Mouse (Mus musculus) heart, adult 2 months (tissue): Measurements from ENCODE around the gene Mybpc1. TPM values are rescaled to one million over a fixed set of nuclear protein-coding genes. Genes with fewer than 3 reads are reported as not detected.
"Not testable (repeated sequence)": the region's sequence is repeated elsewhere in the genome, so short reads cannot be mapped to it uniquely, and the experiment has no call there.

ENCODE experiments used
- DNase-seq, 2 experiments: peaks; one replicate each; pipeline ENCODE4 v3.0.0; 2021
- H3K27ac ChIP-seq: fragments of 200-600 bp; 2 replicates; pipeline ENCODE4 v1.8.1; 2022
- H3K27me3 ChIP-seq: fragments of 200-500 bp; 2 replicates; pipeline ENCODE4 v1.6.1; 2012; ENCODE audit warnings: mild to moderate bottlenecking, low read length, inconsistent platforms, mixed read lengths; ENCODE audit not compliant: control insufficient read depth, insufficient read depth
- H3K36me3 ChIP-seq: fragments of 200-500 bp; 2 replicates; pipeline ENCODE4 v1.6.1; 2012; ENCODE audit warnings: low read length, inconsistent platforms; ENCODE audit not compliant: control insufficient read depth, insufficient read depth
- H3K4me1 ChIP-seq: fragments of 200-500 bp; 2 replicates; pipeline ENCODE4 v1.6.1; 2011; ENCODE audit warnings: low read length; ENCODE audit not compliant: control insufficient read depth, insufficient read depth
- H3K4me3 ChIP-seq: fragments of 200-600 bp; 2 replicates; pipeline ENCODE4 v1.8.1; 2022
- H3K79me2 ChIP-seq: fragments of 200-500 bp; replicated peaks from 2 replicates; pipeline ENCODE4 v1.6.1; 2012; ENCODE audit warnings: mild to moderate bottlenecking, inconsistent platforms, low read length, moderate library complexity, mixed read lengths; ENCODE audit not compliant: control insufficient read depth, insufficient read depth
- H3K9ac ChIP-seq: fragments of 200-500 bp; 2 replicates; pipeline ENCODE4 v1.6.1; 2012; ENCODE audit warnings: low read depth, mild to moderate bottlenecking, control low read depth, inconsistent platforms, low read length, mixed read lengths
- CTCF ChIP-seq: fragments of 200-600 bp; IDR thresholded peaks from 2 replicates; pipeline ENCODE4 v1.8.1; 2022; ENCODE audit warnings: antibody characterized with exemption, mild to moderate bottlenecking, moderate library complexity
- EP300 ChIP-seq: fragments of 200-500 bp; IDR thresholded peaks from 2 replicates; pipeline ENCODE4 v1.6.1; 2011; ENCODE audit warnings: low read depth, low read length, control low read depth; ENCODE audit not compliant: insufficient read depth
- POLR2A ChIP-seq: fragments of 200-500 bp; IDR thresholded peaks from 2 replicates; pipeline ENCODE4 v1.6.1; 2011; ENCODE audit warnings: mild to moderate bottlenecking, low read depth, low read length, control low read depth; ENCODE audit not compliant: insufficient read depth
- WGBS: fragments of 180-500 bp; shearing (Covaris S2); methylation state at CpG from one replicate; pipeline ENCODE4 v1.1.7; 2018; 5-methylcytosine and 5-hydroxymethylcytosine counted together
- intact Hi-C: fragments of 180-260 bp; cut with DNase I; formaldehyde crosslinking; loops from one replicate; pipeline ENCODE4 v1.15.1; 2025
- polyA plus RNA-seq: library from polyadenylated mRNA; depleted of rRNA; stranded (reverse); fragments of >200 nt; gene quantifications from 2 replicates; pipeline ENCODE4 v1.2.3, GENCODE M21; 2012
- total RNA-seq, 2 experiments: library from RNA; stranded (reverse); gene quantifications; 2 replicates each; pipeline ENCODE4 v1.2.3; 2021

Mybpc1 gene
- total and polyA plus RNA-seq, 3 experiments = 0.06 to 0.42 (median 0.14) TPM

GRCm38 (mm10) chr10:88499993-88500392, 105.0 kb downstream of the Mybpc1 start:
- WGBS = 80% methylated on average over 5 of the region's 5 CpGs

GRCm38 (mm10) chr10:88496864-88497564, 107.9 kb downstream of the Mybpc1 start:
- Histone ChIP-seq H3K4me1 (no peaks in the 10 kb centered on the region; the same call in 1 of the 2 replicates), H3K27me3 (no peaks in the 10 kb centered on the region), H3K27ac (no peak overlapping the region), H3K9ac (no peak overlapping the region), H3K79me2 (peaks cover 3% of the 10 kb centered on the region; the same call in 1 of the 2 replicates), H3K4me3 (no peak overlapping the region), H3K36me3 (peaks cover 6% of the 10 kb centered on the region)
- no peak for DNase-seq
- TF ChIP-seq CTCF = no peak
- no peak for TF ChIP-seq EP300
- no peak for TF ChIP-seq POLR2A
- intact Hi-C loops = no loop called here
- whole genome bisulfite sequencing = 76% methylated on average over 11 of the region's 11 CpGs

More at GRCm38 (mm10) chr10:88499993-88500392, 105.0 kb downstream of the Mybpc1 start:
- peaks cover 7% of the 10 kb centered on the region for H3K36me3 ChIP-seq
- TF ChIP-seq EP300 (no peak), POLR2A (no peak), CTCF (no peak)
- H3K9ac ChIP-seq = no peak overlapping the region
- no peaks in the 10 kb centered on the region for H3K27me3 ChIP-seq
- H3K79me2 ChIP-seq = peaks cover 3% of the 10 kb centered on the region; the same call in 1 of the 2 replicates
- H3K27ac ChIP-seq = no peak overlapping the region
- no peaks in the 10 kb centered on the region; the same call in 1 of the 2 replicates for H3K4me1 ChIP-seq
- intact Hi-C loops = loop anchor here (5.0 kb wide), 2 partner anchors 123 to 232 kb away; partner anchors contain the start of genes Arl1, Dram1 and Gnptab
- H3K4me3 ChIP-seq = no peak overlapping the region
- no peak for DNase-seq

DNA sequence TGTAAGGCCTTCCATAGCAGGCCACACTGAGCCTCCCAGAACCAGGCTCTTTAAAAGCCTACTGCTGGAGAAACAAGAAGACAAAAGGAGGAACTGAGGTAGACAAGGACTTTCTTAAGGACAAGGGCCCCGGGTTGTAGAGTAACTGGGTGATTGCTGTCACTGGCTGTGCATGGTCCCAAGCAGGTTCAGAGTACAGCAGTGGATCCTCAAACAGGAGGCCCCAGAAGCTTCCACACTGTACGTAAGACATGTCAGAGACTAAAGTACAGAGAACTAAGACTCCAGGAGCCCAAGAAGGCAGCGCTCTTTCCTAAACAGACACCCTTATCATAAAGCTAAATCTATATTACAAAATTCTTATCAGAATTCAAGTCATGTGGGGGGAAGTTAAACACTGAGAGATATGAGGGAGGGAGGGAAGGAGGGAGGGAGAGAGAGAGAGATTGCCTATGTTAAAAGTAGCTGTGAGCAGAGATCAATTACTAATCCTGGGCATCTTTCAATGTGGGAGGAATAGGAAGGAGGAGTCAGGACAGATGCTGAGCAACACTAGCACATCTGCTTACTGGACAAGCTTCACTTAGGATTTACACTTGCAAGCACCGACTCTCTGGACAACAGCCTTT, 109.9 kb downstream of the Mybpc1 start:
- intact Hi-C loops = no loop called here
- no peak for TF ChIP-seq CTCF
- TF ChIP-seq POLR2A = no peak
- TF ChIP-seq EP300 = no peak
- no peaks in the 10 kb centered on the region; the same call in 1 of the 2 replicates for H3K4me1 ChIP-seq
- H3K36me3 ChIP-seq = peaks cover 11% of the 10 kb centered on the region
- H3K27me3 ChIP-seq = no peaks in the 10 kb centered on the region
- H3K27ac ChIP-seq = no peak overlapping the region
- no peak overlapping the region for H3K9ac ChIP-seq
- H3K4me3 ChIP-seq = no peak overlapping the region
- H3K79me2 ChIP-seq = no peaks in the 10 kb centered on the region
- DNase-seq = no peak
- 71% methylated on average over 4 of the region's 4 CpGs for WGBS

DNA sequence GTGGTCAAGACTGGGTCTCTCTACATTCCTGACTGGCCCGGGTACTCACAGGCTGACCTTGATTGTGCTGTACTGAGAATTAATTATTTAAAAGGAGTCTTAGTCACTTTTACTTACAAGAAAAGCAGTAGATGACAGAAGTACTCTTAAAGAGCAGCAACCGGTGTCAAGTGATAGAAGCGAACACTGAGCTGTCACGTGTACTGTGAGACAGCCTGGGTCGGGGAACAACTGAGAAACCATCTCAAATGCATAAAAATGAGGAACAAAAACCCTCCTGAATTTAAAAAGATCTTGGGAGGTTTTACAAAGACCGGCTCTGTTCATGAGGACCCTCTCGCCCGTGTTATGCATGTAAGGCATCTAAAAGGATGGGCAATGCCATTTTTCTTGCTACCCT, 112.3 kb downstream of the Mybpc1 start:
- H3K4me3 ChIP-seq = no peak overlapping the region
- no peak for DNase-seq
- no peaks in the 10 kb centered on the region for H3K79me2 ChIP-seq
- H3K4me1 ChIP-seq = no peaks in the 10 kb centered on the region; the same call in 1 of the 2 replicates
- 84% methylated on average over 8 of the region's 8 CpGs for WGBS
- peaks cover 13% of the 10 kb centered on the region for H3K36me3 ChIP-seq
- no peak for TF ChIP-seq POLR2A
- no peak overlapping the region for H3K27ac ChIP-seq
- no peak overlapping the region for H3K9ac ChIP-seq
- intact Hi-C loops = no loop called here
- no peaks in the 10 kb centered on the region for H3K27me3 ChIP-seq

DNA sequence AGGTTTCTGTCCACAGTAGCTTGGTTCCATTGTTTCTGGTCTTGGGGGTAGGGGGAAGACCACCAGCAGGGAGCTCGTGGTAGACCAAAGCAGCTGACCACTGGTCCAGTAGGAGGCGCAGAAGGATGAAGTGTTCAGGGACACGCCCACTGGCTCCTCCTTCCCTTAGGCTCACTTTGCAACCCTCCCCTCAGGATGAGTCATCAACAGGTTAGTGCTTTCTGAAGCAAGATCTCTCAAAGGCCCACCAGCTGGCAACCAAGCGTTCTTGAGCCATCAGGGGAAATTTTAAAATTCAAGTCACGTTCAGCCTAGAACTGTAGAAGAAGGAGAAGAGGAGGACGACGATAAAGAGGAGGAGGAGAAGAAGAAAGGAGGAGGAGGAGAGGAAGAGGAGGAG, 113.3 kb downstream of the Mybpc1 start:
- Histone ChIP-seq H3K9ac (no peak overlapping the region), H3K4me3 (no peak overlapping the region), H3K27ac (no peak overlapping the region), H3K36me3 (peaks cover 13% of the 10 kb centered on the region), H3K4me1 (no peaks in the 10 kb centered on the region), H3K79me2 (no peaks in the 10 kb centered on the region), H3K27me3 (no peaks in the 10 kb centered on the region)
- TF ChIP-seq POLR2A = no peak
- TF ChIP-seq CTCF = no peak
- TF ChIP-seq EP300 = no peak
- DNase-seq = no peak
- intact Hi-C loops = no loop called here
- 65% methylated on average over 7 of the region's 7 CpGs for WGBS

- intact Hi-C loops = no loop called here
- no peaks in the 10 kb centered on the region for H3K4me1 ChIP-seq
- H3K27me3 ChIP-seq = no peaks in the 10 kb centered on the region
- WGBS = 92% methylated on average over 5 of the region's 5 CpGs
- no peak for DNase-seq
- TF ChIP-seq EP300 = no peak
- TF ChIP-seq CTCF = no peak
- TF ChIP-seq POLR2A = no peak
- no peak overlapping the region for H3K27ac ChIP-seq
- H3K4me3 ChIP-seq = no peak overlapping the region
- H3K36me3 ChIP-seq = peaks cover 10% of the 10 kb centered on the region
- H3K9ac ChIP-seq = no peak overlapping the region
- H3K79me2 ChIP-seq = no peaks in the 10 kb centered on the region
These were observed 116.3 kb downstream of the Mybpc1 start for GRCm38 (mm10) chr10:88488629-88489028.

- H3K9ac ChIP-seq, H3K27me3 ChIP-seq, H3K4me3 ChIP-seq, H3K79me2 ChIP-seq, intact Hi-C loops, H3K27ac ChIP-seq, H3K4me1 ChIP-seq, DNase-seq, H3K36me3 ChIP-seq: not testable (repeated sequence)
- 90% methylated on average over 10 of the region's 10 CpGs for WGBS
These were observed 122.1 kb downstream of the Mybpc1 start for GRCm38 (mm10) chr10:88482866-88483265.
